Mouse (Mus musculus) kidney, postnatal 36 days (tissue): ENCODE measurements at regions not wholly inside any gene's neighbourhood (a gene's known extent, or its start where the extent isn't known, plus 50 kb on each side); places are given as distances from the start of the nearest gene placed in this dataset.
A peak's percentile ranks its signal among the peaks of the same experiment; 100 is the strongest.

Experiments
- DNase-seq, 2 experiments: peaks; one replicate each; pipeline ENCODE4 v3.0.0; 2021 to 2022; ENCODE audit warnings: mixed read lengths in 2 of 2

DNA sequence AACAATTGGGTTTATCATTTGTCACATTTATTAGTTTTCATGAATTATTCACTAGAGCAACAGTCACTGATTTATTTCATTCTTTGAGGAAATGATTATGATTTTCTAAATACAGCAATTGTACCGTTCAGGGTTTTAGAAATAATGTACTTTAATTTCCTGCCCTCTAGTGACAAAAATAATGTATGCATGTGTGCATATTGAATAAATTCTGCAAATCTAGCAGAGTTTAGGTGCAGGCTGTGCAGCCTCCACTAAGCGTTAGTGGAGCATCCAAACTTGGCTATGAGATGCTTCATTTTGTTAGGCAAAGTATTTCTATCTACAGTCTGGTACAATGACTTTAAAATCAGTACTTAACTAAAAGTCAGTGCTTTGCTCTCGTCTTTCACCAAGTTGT is 642.1 kb upstream of the A830018L16Rik start:
- no peak for DNase-seq

DNA sequence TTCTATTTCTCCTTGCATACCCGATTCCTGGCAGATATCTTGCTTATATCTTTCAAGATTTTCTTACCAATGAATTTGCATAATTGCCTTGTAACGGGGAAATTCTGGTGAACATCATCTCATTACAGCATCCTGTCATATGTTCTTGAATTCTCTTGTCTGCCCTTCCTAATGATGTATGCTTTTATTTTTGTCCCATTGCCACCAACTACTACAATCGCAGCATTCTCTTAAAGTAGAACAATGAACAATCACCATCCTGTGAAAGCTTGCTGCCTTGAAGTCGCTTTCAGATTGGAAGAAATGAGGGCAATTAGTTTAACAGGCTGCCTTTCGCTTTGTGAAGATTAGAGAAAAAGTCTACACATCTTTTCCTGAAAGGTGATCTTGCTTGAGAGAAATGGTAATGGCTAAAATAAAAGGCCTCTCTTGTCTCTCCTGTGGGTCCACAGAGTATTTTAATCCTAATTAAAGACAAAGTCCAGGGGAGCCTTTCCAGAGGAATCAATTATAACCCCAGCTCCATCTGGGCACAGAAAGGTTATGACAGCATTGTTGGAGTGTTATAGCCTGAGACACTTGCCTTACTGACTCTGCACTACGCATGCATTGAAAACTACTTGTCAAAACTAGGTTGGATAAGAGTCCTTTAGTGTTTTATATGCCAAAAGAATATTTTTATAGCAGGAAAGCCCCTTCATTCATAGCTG is 619.7 kb upstream of the A830018L16Rik start:
- no peak for DNase-seq

DNA sequence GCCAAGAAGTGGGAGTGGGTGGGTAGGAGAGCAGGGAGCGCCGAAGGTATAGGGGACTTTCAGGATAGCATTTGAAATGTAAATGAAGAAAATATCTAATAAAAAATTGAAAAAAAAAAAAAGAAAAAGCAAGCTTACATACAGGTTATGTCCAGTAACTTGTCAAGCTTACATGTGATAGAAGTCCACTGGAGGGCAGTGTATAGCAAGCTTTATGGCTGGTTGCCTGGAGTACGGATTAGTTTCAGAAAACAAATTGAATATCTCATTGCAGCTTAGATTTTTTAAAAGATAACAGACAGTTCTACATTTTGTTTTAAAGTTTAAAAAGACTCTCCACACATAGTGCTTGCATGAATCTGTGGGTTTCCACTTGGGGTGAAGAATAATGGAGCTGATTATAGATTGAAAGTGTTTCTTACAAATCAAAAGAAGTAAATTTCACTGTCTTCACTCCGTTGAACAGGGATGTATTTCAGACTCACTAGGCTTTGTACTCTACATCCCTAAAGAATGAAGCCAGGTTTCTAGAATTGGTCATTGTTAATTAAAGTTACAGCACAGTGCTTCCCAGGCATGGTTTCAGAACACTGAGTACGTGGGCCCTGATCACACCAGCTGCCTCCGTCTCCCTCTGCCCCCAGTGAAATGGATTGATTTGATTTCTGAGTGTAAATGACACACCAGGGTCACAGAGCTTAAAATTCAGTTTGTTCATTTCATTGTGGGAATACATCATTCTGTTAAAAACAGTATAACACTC is 578.1 kb upstream of the A830018L16Rik start:
- peak; percentile 43 to 66 for DNase-seq

DNA sequence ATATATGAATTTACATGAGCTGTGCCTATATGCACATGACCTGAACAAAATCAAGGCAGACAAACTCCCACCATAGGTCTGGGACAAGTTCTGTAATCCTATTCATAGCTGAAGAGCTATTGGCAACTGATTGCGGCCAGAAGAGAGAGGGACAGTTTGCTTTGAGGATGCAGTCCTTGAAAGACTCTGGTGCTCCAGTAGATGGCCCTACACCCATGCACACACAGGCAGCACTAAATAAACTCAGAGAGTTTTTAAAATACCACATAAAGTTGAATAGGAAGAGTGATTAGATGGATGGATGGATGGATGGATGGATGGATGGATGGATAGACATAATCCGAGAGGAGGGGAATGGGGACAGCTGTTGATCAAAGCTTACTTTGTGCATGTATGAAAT is 576.7 kb upstream of the A830018L16Rik start:
- peak; percentile 1 to 23 for DNase-seq

DNA sequence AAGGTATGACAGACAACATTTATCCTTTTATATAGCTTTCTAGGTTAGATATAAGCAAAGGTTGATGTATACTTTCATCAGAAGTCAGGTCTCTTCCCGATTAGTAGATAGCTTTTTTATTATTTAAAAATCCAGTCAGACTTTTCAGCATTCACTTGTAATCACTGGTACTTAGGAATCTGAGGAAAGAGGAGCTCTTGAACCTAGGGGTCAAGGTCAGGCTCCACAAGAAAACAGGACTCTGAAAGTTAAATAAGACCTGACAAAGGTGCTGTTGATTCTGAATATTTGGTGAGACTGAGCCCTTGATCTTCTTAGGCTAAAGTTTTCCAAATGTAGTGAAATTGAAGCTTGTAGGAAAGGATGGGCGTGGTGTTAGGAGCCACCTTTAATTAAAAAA is 561.0 kb upstream of the A830018L16Rik start:
- no peak for DNase-seq

DNA sequence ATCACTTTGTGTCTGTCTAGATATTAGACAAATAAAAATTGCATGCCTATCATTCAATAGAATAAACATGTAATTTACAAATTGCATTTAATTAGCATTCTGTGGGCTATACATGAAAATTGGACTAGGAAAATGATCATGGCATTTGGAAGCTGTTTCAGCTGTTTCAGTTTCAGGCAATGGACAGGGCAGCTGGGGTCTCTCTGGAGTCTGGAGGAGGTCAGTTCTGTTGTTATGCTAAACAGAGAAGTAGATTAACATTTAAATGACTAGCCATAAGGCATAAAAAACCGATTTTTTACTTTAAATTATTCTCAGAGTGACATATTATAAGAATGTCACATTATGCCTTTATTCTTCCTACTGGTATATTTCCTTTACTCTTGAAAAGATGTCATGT is 559.4 kb upstream of the A830018L16Rik start:
- no peak for DNase-seq

DNA sequence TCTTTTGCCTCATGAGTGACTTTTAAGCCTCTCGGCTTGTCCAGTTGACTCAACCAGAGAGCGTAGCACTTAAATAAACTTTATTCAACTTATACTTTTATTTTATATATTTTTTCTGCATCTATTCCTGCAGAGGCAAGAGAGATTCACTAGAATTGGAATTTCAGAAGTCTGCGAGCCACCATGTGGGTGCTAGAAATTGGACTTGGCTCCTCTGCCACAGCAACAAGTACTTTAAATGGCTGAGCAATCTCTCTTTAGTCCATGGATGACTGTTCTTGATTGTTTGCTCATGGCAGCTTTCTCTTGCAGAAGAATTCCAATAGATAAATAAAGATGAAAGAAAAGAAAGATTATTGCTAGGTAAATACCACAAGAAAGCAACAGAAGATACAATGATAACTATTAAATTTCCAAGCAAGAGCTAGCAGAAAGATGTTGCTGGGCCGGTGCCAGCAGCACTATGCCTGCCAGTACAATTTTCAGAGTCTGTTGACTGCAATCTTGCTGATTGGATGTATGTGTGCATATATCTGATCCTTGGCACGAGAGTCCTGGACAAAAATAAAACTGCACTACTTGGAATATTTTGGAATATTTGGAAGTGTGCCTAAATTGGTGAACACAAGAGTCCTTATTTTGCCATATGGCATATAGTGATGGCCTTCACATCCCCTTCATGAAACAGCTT is 542.6 kb upstream of the A830018L16Rik start:
- DNase-seq, result no peak

DNA sequence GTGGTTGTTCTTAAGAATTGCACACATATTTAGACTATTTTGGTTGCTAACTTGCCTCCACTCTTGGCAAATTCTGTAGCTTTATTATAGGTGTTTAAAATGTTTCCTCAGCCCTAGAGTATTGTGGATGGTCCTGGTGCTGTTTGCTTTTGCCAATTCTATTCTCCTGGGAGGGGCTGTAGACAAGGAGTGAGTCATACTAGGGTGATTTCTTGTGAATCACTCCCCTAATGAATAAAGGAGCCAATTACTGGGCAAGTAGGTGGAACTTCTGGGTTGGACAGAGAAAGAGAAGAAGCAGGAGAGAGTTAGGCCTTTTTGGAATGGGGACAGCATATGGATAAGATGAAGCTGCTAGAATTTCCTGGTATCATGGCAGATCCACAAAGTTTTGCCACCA is 541.6 kb upstream of the A830018L16Rik start:
- no peak for DNase-seq

DNA sequence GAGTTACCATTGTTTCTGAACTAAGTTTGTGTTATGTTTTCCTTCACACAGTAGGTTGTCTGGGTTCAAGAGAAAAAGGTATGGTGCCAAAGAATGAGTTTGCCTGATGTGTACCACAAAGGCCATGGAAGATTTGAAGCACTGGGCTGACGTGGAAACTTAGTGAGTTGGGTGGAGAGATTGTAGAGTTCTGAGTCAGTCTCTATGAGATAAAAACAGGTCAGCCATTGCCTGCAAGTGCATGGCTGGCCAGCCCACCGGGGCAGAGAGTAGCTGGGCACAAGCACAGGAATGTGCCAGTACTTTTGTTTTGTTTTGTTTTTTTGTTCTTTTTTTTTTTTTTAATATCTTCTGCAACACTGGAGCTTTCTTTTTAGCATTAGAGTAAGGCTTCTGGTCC is 541.2 kb upstream of the A830018L16Rik start:
- DNase-seq, result no peak

DNA sequence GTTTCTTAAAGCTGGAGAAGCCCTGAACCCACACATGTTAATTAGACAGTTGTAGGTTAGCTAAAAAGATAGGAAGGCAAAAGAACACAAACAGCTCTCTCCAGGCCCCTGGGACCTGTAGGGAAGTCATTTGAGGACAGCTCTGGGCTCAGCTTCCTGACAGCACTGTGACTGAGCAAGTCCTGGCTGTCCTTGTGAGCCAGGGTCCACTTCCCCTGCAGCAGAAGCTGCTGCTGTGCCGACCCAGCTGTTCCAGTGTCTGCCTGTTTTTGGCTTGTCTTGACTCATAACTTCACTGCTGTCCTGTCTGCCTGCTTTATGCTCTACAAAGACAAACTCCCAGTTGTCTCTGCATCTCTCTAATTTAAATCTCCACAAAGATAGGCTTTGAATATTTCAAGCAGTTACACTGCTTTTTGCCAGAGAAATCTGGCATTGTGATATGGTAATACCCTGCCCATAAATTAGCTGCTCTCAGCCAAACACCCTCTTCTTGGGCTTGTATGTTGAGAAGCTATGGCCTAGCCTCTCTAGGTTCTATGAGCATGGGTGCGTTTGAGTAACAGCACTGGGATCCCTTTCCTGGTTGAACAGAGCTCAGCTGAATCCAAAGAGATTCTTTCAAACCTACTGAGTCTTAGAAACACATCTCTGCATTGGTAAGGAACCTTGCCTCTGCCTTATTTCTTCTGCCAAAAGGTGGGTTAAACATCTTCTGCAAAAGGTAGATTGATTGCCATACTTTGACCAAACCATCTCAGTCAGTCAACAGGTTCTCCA is 536.3 kb upstream of the A830018L16Rik start:
- peak; percentile 56 to 63 for DNase-seq

DNA sequence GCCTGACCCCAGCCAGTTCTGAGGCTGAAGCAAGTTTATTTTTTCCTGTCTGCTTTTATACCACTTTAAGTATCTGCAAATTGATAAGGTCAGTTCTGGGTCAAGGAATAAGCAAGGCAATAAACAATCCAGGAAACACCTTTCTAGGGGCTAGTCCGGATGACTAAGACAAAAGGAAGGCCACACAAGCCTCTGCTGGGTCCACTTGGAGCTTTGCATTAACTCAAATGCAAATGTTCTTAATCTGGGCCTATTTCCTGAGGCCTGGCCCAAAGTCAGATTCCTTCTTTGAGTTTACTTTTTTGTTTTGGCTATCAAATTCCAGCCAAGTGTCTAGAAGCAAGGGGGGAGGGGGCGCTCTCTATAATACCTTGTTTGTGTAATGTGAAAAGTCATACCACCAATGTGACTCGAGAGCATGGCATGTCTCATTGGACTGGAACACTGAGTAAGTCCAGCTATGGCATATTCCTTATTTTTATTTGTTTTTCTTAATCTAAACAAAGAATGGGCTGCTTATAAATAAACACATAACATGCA is 535.6 kb upstream of the A830018L16Rik start:
- no peak for DNase-seq

DNA sequence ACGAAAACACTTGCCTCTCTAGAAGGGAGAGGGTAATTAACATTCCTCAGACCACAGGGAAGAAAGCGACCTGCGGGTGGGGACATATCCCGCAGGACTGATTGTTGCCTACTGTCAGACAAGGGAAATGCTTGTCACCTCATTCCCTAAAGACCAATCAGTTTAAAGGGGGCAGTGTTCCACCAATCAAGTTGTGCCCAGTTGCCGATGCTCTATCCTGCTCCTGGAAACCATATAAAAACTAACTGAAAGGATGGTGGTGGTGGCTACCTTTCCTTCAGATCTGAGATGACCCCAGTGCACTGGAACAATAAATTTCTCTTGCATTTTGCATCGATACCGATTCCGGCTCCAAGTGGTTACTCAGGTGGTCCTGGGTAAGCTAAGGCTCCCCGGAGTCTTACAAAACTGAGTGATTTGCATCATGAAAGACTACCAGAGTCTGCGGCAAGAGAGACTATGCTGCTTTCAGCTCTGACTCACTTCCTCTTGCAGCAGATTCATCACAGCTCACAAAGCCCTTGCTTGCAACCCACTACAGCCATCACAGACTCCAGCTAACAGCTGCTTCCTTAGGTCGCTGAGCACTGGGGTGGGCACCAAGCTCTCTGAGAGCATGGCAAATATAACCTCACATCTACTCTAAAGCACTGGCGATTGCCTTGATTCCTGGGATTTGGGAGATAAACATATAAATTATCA is 533.7 kb upstream of the A830018L16Rik start:
- DNase-seq, result peak; percentile 6 to 21

DNA sequence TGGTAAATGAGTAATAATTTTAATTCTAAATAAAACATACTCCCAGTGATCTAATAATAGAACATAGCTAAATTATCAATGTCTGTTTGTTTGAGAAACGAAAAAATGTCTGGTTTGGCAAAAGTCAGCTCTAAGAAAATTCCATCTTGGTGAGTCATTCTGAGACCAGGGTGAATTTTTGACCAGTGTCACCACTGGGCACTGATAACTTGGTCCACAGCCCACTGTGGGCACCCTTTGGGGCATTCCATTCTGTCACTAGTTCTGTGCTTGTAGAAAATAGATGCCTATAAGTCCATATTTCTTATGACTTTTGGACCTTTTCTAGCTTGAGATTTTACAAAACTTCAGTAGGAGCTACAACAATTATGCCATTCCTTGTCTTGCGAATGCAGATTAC is 515.1 kb upstream of the A830018L16Rik start:
- DNase-seq, result no peak

DNA sequence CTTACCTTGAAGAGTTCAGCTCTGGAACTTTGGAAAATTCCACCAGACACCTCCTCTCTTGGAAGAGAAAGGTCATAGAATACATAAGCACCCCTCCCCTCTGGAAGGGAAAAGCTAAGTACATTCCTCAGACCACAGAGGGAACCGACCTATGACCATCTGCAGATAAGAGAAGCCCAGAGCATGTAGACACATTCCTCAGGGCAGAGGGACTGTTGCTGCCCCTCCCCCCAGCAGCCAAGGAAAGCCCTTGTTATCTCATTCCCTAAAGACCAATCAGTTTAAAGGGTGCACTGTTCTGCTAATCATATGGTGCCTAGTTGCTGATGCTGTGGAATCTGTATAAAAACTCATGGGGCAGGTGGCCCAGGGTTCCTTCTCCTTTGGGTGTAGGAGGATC is 511.2 kb upstream of the A830018L16Rik start:
- no peak for DNase-seq

DNA sequence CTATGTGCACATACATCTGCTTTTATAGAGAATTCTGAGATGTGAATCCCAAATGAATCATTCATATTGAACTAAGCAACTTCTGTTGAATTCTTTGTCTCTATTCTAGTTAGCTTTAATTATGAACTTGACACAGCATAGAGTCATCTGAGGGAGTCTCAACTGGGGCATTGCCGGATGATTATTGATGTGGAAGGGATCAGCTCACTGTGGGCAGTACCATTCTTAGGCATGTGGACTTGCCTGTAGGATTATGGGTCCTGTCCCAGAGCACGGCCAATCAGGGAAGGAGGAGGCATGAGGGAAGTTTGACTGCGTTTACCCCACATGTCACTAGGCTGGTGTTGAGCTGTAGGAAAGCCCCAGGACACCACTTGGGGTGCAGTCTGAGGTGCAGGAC is 493.9 kb upstream of the A830018L16Rik start:
- DNase-seq, result no peak

DNA sequence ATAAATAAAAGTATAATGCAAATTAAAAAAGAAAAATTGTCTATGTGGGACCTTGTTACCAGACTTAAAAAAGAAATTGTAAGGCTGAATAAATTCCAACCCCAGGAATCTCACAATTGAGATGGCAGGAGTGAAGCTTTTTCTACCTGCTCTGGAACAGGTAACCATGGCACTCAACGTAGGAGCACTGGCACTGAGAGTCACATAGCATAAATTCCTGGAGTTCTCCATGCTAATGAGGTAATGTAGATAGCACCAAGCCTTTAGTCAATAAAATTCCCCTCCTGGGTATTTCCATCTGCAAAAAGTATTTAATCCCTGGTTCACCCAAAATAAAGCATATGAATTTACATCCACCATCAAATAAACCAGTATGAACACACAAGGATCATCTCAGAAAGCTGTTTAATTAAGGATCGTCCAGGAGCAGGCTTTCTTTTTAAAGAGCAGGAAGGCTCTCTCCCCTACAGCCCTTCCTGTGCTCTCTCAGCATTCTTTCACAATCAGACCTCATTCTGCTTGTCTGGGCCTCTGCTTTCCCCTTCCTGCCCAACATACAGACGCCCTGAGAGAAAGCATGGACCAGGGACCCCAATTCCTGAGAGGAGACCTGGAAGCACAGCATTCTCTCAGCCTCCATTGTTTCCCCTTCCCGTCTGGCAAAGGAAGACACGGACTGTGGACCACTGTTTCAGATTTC is 481.4 kb upstream of the A830018L16Rik start:
- DNase-seq, result no peak

DNA sequence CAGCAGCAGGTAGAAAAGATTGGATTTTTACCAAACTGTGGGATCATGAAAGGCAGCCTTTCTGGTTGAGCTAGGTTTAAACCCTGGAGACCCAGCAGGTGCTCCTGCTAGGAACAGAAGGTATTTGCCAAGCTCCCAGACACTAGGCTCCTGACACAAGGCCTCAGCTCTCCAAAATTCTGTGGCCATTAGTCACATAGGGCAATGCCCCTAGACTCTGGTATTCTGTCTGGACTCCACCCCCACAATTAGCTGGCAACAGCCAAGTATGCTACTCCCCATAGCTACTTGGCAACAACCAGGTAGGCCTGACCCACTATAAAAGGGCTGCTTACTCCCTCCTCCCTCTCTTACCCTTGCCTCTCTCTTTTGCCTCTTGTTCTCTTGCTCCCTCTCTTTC is 480.7 kb upstream of the A830018L16Rik start:
- no peak for DNase-seq

DNA sequence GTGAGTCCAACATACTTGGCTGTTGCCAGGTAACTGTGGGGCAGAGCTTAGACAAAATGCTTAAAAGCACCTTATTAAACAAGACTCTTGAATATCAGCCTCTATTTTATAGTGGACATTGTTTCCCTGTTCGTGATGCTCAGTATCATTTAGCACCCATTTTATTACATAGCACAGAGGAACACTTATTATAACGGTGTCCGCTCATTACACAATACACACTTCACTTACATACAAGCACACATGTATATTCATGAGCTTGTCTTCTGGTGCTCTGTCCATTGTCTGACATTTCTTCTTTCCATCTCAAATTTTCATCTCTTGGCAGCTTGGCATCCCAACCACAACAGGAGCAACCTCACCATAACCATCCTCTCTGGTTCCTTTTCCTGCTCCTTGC is 475.5 kb upstream of the A830018L16Rik start:
- DNase-seq, result no peak

DNA sequence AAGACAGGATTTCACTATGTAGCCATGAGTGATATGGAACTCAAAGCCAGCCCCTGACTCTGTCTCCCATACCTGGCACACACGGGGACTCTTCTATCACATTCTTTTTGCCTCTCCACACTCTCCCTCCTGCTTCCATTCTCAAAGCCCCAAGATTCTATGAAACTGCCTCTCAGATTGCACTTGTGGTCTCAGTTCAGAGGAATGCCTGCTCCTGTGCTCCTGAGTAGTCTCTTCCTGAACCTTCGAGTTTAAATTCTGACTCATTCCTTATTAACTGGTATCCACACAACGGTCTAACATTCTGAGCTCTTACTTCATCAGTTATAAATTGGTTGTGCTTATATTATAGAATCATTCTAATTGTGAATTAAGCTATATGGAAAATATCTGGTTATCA is 473.6 kb upstream of the A830018L16Rik start:
- DNase-seq, result no peak

DNA sequence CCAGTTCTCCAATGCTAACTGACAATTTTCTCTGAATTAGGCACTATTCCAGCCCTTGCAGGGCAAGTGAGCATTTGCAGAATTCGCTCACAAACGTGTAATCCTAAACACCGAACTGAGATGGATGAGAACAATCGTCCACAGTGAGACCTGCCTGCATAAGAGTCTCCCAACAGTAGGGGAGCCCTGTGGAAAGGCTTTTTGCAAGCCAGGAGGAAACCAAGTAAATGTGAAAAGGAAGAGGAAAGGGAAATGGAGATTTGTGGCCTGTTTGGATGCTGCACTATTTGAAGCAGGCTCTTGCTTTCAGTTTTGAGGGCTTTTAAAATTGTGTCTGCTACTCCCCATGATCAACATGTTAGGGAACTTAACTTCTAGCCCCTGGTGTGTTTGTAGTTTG is 470.9 kb upstream of the A830018L16Rik start:
- peak; percentile 1 to 6 for DNase-seq
